ENCODE assay signal across 15 mouse cellular contexts in the genomic region with DNA sequence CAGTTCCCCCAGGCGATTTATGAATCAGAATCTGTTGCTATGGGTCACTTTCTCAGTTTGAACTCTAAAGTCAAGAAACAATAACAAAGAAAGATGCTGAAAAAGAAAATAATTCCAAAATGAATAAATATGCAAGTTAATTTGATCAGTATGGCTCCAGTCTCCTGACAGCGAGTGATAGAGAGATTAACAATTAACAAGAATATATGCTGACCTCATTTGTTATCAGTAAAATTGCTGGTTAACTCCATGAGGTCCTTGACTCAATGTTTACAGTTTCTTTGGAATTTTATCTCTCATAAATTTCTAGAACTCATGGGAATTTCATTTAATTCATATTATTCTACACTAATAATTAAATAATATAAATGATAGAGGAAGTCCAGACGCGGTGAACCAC.
"Had no signal": no experiment of that assay in that cellular context is flagged by ENCODE, and none has a peak within 500 bp of the region (broad histone marks: within the 10 kb centered on the region; RNA-seq: fewer than 3 reads in every experiment).

No protein-coding gene starts in this region.

- DNase-seq: retina, postnatal 1 day; right cerebral cortex, adult 18-20 months; right cerebral cortex, postnatal 14 days; right cerebral cortex, postnatal 25 days; right cerebral cortex, postnatal 4 days; spleen, adult 18-20 months; thymus, adult 18-20 months; thymus, adult 2 months; thymus, postnatal 14 days; thymus, postnatal 25 days; thymus, postnatal 36 days; thymus, postnatal 4 days had no signal

- H3K4me3 ChIP-seq: neural tube, embryonic 15.5 days; stomach, embryonic 15.5 days had no signal

- H3K27me3 ChIP-seq: neural tube, embryonic 15.5 days; stomach, embryonic 15.5 days had no signal

- H3K4me2 ChIP-seq: neural tube, embryonic 15.5 days; stomach, embryonic 15.5 days had no signal

- H3K4me1 ChIP-seq: neural tube, embryonic 15.5 days; stomach, embryonic 15.5 days had no signal

- H3K9ac ChIP-seq: neural tube, embryonic 15.5 days; stomach, embryonic 15.5 days had no signal

- H3K27ac ChIP-seq: neural tube, embryonic 15.5 days; stomach, embryonic 15.5 days; stomach, postnatal 0 days had no signal

- H3K9me3 ChIP-seq: neural tube, embryonic 15.5 days; stomach, embryonic 15.5 days had no signal

- H3K36me3 ChIP-seq: neural tube, embryonic 15.5 days; stomach, embryonic 15.5 days had no signal
